Mouse (Mus musculus): ENCODE results near the gene Arrdc4. TPM values are rescaled to one million over a fixed set of nuclear protein-coding genes. Genes with fewer than 3 reads are reported as not detected.

The Arrdc4 gene
- polyA plus RNA-seq, 1 experiment, result 44.1 TPM

- TF ChIP-seq CTCF (IDR thresholded peaks at IDR 0.05; ENCODE audit: low read depth, low read length), result no peak
- TF ChIP-seq POLR2A (IDR thresholded peaks at IDR 0.05; ENCODE audit: insufficient read depth, low read length), result no peak
- TF ChIP-seq EP300 (IDR thresholded peaks at IDR 0.05; ENCODE audit: insufficient read depth, low read depth, low read length), result no peak
- no peaks in the 10 kb centered on the region; the same call in 1 of the 2 replicates for H3K27me3 ChIP-seq (ENCODE audit: control insufficient read depth, insufficient read depth, low read length, poor library complexity, severe bottlenecking)
- H3K27ac ChIP-seq (ENCODE audit: insufficient read depth, low read length), result no peak overlapping the region
- no peaks in the 10 kb centered on the region for H3K9me3 ChIP-seq (replicated peaks; ENCODE audit: control insufficient read depth, insufficient read depth, low read length, poor library complexity, severe bottlenecking)
- H3K4me1 ChIP-seq (ENCODE audit: control insufficient read depth, insufficient read depth, low read length), result no peaks in the 10 kb centered on the region
- no peak overlapping the region for H3K4me3 ChIP-seq (ENCODE audit: low read depth, low read length)
- H3K9ac ChIP-seq (ENCODE audit: low read depth, poor library complexity, severe bottlenecking), result no peak overlapping the region
- H3K36me3 ChIP-seq (ENCODE audit: control insufficient read depth, insufficient read depth, low read length, poor library complexity, severe bottlenecking), result no peaks in the 10 kb centered on the region
Observed at GRCm38 (mm10) chr7:68717498-68717897, 31.5 kb downstream of the Arrdc4 start.

GRCm38 (mm10) chr7:68716926-68717325 lies 32.1 kb downstream of the Arrdc4 start:
- no peak for TF ChIP-seq EP300 (IDR thresholded peaks at IDR 0.05; ENCODE audit: insufficient read depth, low read depth, low read length)
- TF ChIP-seq CTCF (IDR thresholded peaks at IDR 0.05; ENCODE audit: low read depth, low read length), result no peak
- no peak for TF ChIP-seq POLR2A (IDR thresholded peaks at IDR 0.05; ENCODE audit: insufficient read depth, low read length)
- H3K27ac ChIP-seq (ENCODE audit: insufficient read depth, low read length), result no peak overlapping the region
- H3K27me3 ChIP-seq (ENCODE audit: control insufficient read depth, insufficient read depth, low read length, poor library complexity, severe bottlenecking), result no peaks in the 10 kb centered on the region; the same call in 1 of the 2 replicates
- no peak overlapping the region for H3K9ac ChIP-seq (ENCODE audit: low read depth, poor library complexity, severe bottlenecking)
- no peaks in the 10 kb centered on the region for H3K4me1 ChIP-seq (ENCODE audit: control insufficient read depth, insufficient read depth, low read length)
- no peak overlapping the region for H3K4me3 ChIP-seq (ENCODE audit: low read depth, low read length)
- no peaks in the 10 kb centered on the region for H3K9me3 ChIP-seq (replicated peaks; ENCODE audit: control insufficient read depth, insufficient read depth, low read length, poor library complexity, severe bottlenecking)
- no peaks in the 10 kb centered on the region for H3K36me3 ChIP-seq (ENCODE audit: control insufficient read depth, insufficient read depth, low read length, poor library complexity, severe bottlenecking)

- Histone ChIP-seq H3K4me1 (ENCODE audit: control insufficient read depth, insufficient read depth, low read length) (no peaks in the 10 kb centered on the region), H3K27me3 (ENCODE audit: control insufficient read depth, insufficient read depth, low read length, poor library complexity, severe bottlenecking) (no peaks in the 10 kb centered on the region; the same call in 1 of the 2 replicates), H3K27ac (ENCODE audit: insufficient read depth, low read length) (no peak overlapping the region), H3K36me3 (ENCODE audit: control insufficient read depth, insufficient read depth, low read length, poor library complexity, severe bottlenecking) (no peaks in the 10 kb centered on the region), H3K9me3 (replicated peaks; ENCODE audit: control insufficient read depth, insufficient read depth, low read length, poor library complexity, severe bottlenecking) (no peaks in the 10 kb centered on the region), H3K9ac (ENCODE audit: low read depth, poor library complexity, severe bottlenecking) (no peak overlapping the region), H3K4me3 (ENCODE audit: low read depth, low read length) (no peak overlapping the region)
- TF ChIP-seq CTCF (IDR thresholded peaks at IDR 0.05; ENCODE audit: low read depth, low read length), result no peak
- no peak for TF ChIP-seq POLR2A (IDR thresholded peaks at IDR 0.05; ENCODE audit: insufficient read depth, low read length)
Observed at GRCm38 (mm10) chr7:68712928-68713327, 36.1 kb downstream of the Arrdc4 start.

- H3K4me3 ChIP-seq (ENCODE audit: low read depth, low read length), result no peak overlapping the region
- H3K9me3 ChIP-seq (replicated peaks; ENCODE audit: control insufficient read depth, insufficient read depth, low read length, poor library complexity, severe bottlenecking), result no peaks in the 10 kb centered on the region
- H3K27ac ChIP-seq (ENCODE audit: insufficient read depth, low read length), result no peak overlapping the region
- no peak overlapping the region for H3K9ac ChIP-seq (ENCODE audit: low read depth, poor library complexity, severe bottlenecking)
- no peaks in the 10 kb centered on the region for H3K4me1 ChIP-seq (ENCODE audit: control insufficient read depth, insufficient read depth, low read length)
- H3K27me3 ChIP-seq (ENCODE audit: control insufficient read depth, insufficient read depth, low read length, poor library complexity, severe bottlenecking), result no peaks in the 10 kb centered on the region; the same call in 1 of the 2 replicates
- TF ChIP-seq CTCF (IDR thresholded peaks at IDR 0.05; ENCODE audit: low read depth, low read length), result no peak
- TF ChIP-seq POLR2A (IDR thresholded peaks at IDR 0.05; ENCODE audit: insufficient read depth, low read length), result no peak
- no peak for TF ChIP-seq EP300 (IDR thresholded peaks at IDR 0.05; ENCODE audit: insufficient read depth, low read depth, low read length)
- H3K36me3 ChIP-seq (ENCODE audit: control insufficient read depth, insufficient read depth, low read length, poor library complexity, severe bottlenecking), result no peaks in the 10 kb centered on the region
Observed at GRCm38 (mm10) chr7:68712425-68712824, 36.6 kb downstream of the Arrdc4 start.

GRCm38 (mm10) chr7:68709319-68709573 lies 39.8 kb downstream of the Arrdc4 start:
- TF ChIP-seq POLR2A (IDR thresholded peaks at IDR 0.05; ENCODE audit: insufficient read depth, low read length), result no peak
- no peak for TF ChIP-seq CTCF (IDR thresholded peaks at IDR 0.05; ENCODE audit: low read depth, low read length)
- TF ChIP-seq EP300 (IDR thresholded peaks at IDR 0.05; ENCODE audit: insufficient read depth, low read depth, low read length), result no peak
- no peaks in the 10 kb centered on the region for H3K9me3 ChIP-seq (replicated peaks; ENCODE audit: control insufficient read depth, insufficient read depth, low read length, poor library complexity, severe bottlenecking)
- no peak overlapping the region for H3K4me3 ChIP-seq (ENCODE audit: low read depth, low read length)
- H3K36me3 ChIP-seq (ENCODE audit: control insufficient read depth, insufficient read depth, low read length, poor library complexity, severe bottlenecking), result no peaks in the 10 kb centered on the region
- no peaks in the 10 kb centered on the region; the same call in 1 of the 2 replicates for H3K27me3 ChIP-seq (ENCODE audit: control insufficient read depth, insufficient read depth, low read length, poor library complexity, severe bottlenecking)
- H3K4me1 ChIP-seq (ENCODE audit: control insufficient read depth, insufficient read depth, low read length), result no peaks in the 10 kb centered on the region
- H3K9ac ChIP-seq (ENCODE audit: low read depth, poor library complexity, severe bottlenecking), result no peak overlapping the region
- no peak overlapping the region for H3K27ac ChIP-seq (ENCODE audit: insufficient read depth, low read length)

- Histone ChIP-seq H3K27me3 (ENCODE audit: control insufficient read depth, insufficient read depth, low read length, poor library complexity, severe bottlenecking) (no peaks in the 10 kb centered on the region; the same call in 1 of the 2 replicates), H3K4me3 (ENCODE audit: low read depth, low read length) (no peak overlapping the region), H3K4me1 (ENCODE audit: control insufficient read depth, insufficient read depth, low read length) (no peaks in the 10 kb centered on the region), H3K9ac (ENCODE audit: low read depth, poor library complexity, severe bottlenecking) (no peak overlapping the region), H3K9me3 (replicated peaks; ENCODE audit: control insufficient read depth, insufficient read depth, low read length, poor library complexity, severe bottlenecking) (no peaks in the 10 kb centered on the region), H3K36me3 (ENCODE audit: control insufficient read depth, insufficient read depth, low read length, poor library complexity, severe bottlenecking) (no peaks in the 10 kb centered on the region), H3K27ac (ENCODE audit: insufficient read depth, low read length) (no peak overlapping the region)
- TF ChIP-seq POLR2A (IDR thresholded peaks at IDR 0.05; ENCODE audit: insufficient read depth, low read length), result no peak
- TF ChIP-seq CTCF (IDR thresholded peaks at IDR 0.05; ENCODE audit: low read depth, low read length), result no peak
- TF ChIP-seq EP300 (IDR thresholded peaks at IDR 0.05; ENCODE audit: insufficient read depth, low read depth, low read length), result no peak
Observed at GRCm38 (mm10) chr7:68708563-68709318, 40.3 kb downstream of the Arrdc4 start.

All from ES-Bruce4 (cell line).